Mouse (Mus musculus) olfactory bulb, adult 2 months (tissue): ENCODE results near the gene Lkaaear1.

Source experiments
- CTCF ChIP-seq: fragments of 200-500 bp; IDR thresholded peaks from 2 replicates; pipeline ENCODE4 v1.5.1; 2012; ENCODE audit warnings: low read depth, mild to moderate bottlenecking, low read length, moderate library complexity; ENCODE audit not compliant: insufficient read depth
- POLR2A ChIP-seq: fragments of 200-500 bp; IDR thresholded peaks from 2 replicates; pipeline ENCODE4 v1.6.1; 2012; ENCODE audit warnings: mild to moderate bottlenecking, low read depth, low read length, moderate library complexity; ENCODE audit not compliant: insufficient read depth

- no peak for TF ChIP-seq POLR2A
- TF ChIP-seq CTCF = no peak
These were observed 14.9 kb downstream of the Lkaaear1 start for GRCm38 (mm10) chr2:181683381-181683780.
